Mouse (Mus musculus) inflammation-experienced regulatory T-cells (primary cell): Measurements from ENCODE around the gene Hmgb1. TPM values are rescaled to one million over a fixed set of nuclear protein-coding genes. Genes with fewer than 3 reads are reported as not detected.

Experiments
- polyA plus RNA-seq, 2 experiments: library from polyadenylated mRNA; unstranded; fragments of 100-300 nt; shearing (Covaris generic); gene quantifications; one replicate each; pipeline ENCODE4 v1.2.1; 2017

Gene Hmgb1
- 100 to 1,000 TPM; 202 to 249 TPM for polyA plus RNA-seq

GRCm38 (mm10) chr5:149184104-149184843 lies at the start of gene Hmgb1, which contains the start of gene Uspl1:
Gene Hmgb1, minus strand, starts transcription at chr5:149184489.
Gene Uspl1, plus strand, starts transcription at chr5:149184350.

Other genes with a start within 250 kb of the Hmgb1 start
- not detected for gene Gm42791, start 189.3 kb downstream of the Hmgb1 start, polyA plus RNA-seq
- 10 to 100 TPM; 42.7 to 72.4 TPM for gene Uspl1, start 139 bp downstream of the Hmgb1 start, polyA plus RNA-seq
- 1 to 10 TPM in 1 of 2 experiments, under 1 TPM in 1; 0.33 to 9.6 TPM for gene Alox5ap, start 80.3 kb upstream of the Hmgb1 start, polyA plus RNA-seq
- 1 to 10 TPM; 2.5 to 4.2 TPM for gene Medag, start 227.3 kb upstream of the Hmgb1 start, polyA plus RNA-seq